Mouse (Mus musculus) Muller cell, postnatal 12 days (primary cell): ENCODE results near the gene Tex35.
A peak's percentile ranks its signal among the peaks of the same experiment; 100 is the strongest.

Source experiments
- DNase-seq: peaks from one replicate; pipeline ENCODE4 v3.0.0-alpha.2; 2015; ENCODE audit errors: inconsistent ontology term

Gene Tex35

GRCm38 (mm10) chr1:157081076-157081804 is 27.2 kb downstream of the Tex35 start:
- DNase-seq: peak; percentile 93

GRCm38 (mm10) chr1:157080071-157080470 is 28.4 kb downstream of the Tex35 start:
- no peak for DNase-seq

- peak; percentile 97 for DNase-seq
Measured at GRCm38 (mm10) chr1:157079384-157080025, 29.0 kb downstream of the Tex35 start.

- DNase-seq: peak; percentile 75
Measured at GRCm38 (mm10) chr1:157076781-157077705, 31.4 kb downstream of the Tex35 start.

GRCm38 (mm10) chr1:157076257-157076656 is 32.2 kb downstream of the Tex35 start:
- peak; percentile 85 for DNase-seq

GRCm38 (mm10) chr1:157074937-157075336 is 33.5 kb downstream of the Tex35 start:
- DNase-seq: peak; percentile 61

- no peak for DNase-seq
Measured at GRCm38 (mm10) chr1:157074371-157074770, 34.1 kb downstream of the Tex35 start.

- DNase-seq: no peak
Measured at GRCm38 (mm10) chr1:157073592-157073991, 34.9 kb downstream of the Tex35 start.

- peak; percentile 50 for DNase-seq
Measured at GRCm38 (mm10) chr1:157069181-157069828, 39.2 kb downstream of the Tex35 start.

- DNase-seq: no peak
Measured at GRCm38 (mm10) chr1:157068316-157068715, 40.2 kb downstream of the Tex35 start.

GRCm38 (mm10) chr1:157065819-157066730 is 42.4 kb downstream of the Tex35 start:
- no peak for DNase-seq

GRCm38 (mm10) chr1:157063318-157064115 is 45.0 kb downstream of the Tex35 start:
- no peak for DNase-seq

GRCm38 (mm10) chr1:157062445-157062825 is 46.0 kb downstream of the Tex35 start:
- DNase-seq: peak; percentile 43

- peak; percentile 57 for DNase-seq
Measured at GRCm38 (mm10) chr1:157061800-157062444, 46.6 kb downstream of the Tex35 start.

- peak; percentile 40 for DNase-seq
Measured at GRCm38 (mm10) chr1:157061170-157061569, 47.3 kb downstream of the Tex35 start.

GRCm38 (mm10) chr1:157060441-157061135 is 47.9 kb downstream of the Tex35 start:
- DNase-seq: peak; percentile 45

GRCm38 (mm10) chr1:157055901-157056300 is 52.6 kb downstream of the Tex35 start:
- no peak for DNase-seq

GRCm38 (mm10) chr1:157055288-157055831 is 53.1 kb downstream of the Tex35 start:
- no peak for DNase-seq
